Mouse (Mus musculus) thymus, adult 2 months (tissue): ENCODE measurements around the gene Agpat3.

Experiments
- CTCF ChIP-seq: fragments of 200-500 bp; IDR thresholded peaks from 2 replicates; pipeline ENCODE4 v1.5.1; 2012; ENCODE audit warnings: mild to moderate bottlenecking, control low read depth, low read length, moderate library complexity, borderline replicate concordance; ENCODE audit not compliant: control insufficient read depth, poor library complexity, insufficient read depth; ENCODE audit errors: extremely low read depth
- POLR2A ChIP-seq: fragments of 200-500 bp; IDR thresholded peaks from 2 replicates; pipeline ENCODE4 v1.6.1; 2012; ENCODE audit warnings: mild to moderate bottlenecking, low read length, control low read depth, moderate library complexity; ENCODE audit not compliant: control insufficient read depth, poor library complexity, insufficient read depth; ENCODE audit errors: extremely low read depth

DNA sequence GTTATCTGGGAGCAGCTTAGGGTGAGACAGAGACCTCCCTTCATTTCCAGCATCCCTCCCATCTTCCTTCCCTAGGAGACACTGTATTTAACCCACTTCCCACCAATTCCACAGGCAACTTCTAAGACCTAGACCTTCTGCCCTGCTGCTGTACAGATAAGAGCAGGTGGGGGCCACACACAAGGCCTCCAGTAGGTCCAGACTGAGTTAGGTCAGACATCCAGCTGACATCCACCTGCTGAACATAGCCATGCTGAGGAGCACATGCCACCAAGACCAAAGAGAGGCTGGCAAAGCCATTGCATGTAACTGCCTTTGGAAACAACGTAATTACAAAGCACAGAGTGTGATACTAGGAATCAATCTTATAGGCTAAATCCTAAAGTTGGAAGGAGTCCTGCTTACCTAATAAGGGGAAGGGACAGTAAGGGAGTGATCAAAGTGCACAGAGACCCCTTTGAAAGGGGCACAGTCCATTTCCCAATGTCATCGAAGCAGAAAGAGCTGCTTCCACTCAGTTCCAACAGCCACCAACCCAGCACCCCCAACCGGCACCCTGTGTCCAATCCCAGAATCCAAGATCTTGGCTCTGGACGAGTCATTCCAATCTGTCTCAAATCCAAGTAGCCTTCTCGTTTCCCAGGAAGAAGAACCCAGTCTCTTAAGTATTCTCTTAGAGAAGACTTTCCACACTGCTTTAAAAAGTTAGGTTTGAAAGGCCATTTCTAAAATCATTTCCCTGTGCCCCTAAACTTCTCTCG, 1.3 kb downstream of the Agpat3 start:
- no peak for TF ChIP-seq POLR2A
- TF ChIP-seq CTCF: no peak
